Mouse (Mus musculus) neural tube, embryonic 12.5 days (tissue): ENCODE data around the gene Snapc5. TPM values are rescaled to one million over a fixed set of nuclear protein-coding genes. Genes with fewer than 3 reads are reported as not detected.

Experiments used
- ATAC-seq: fragments of 200-750 bp; cut with Nextera tagmentation; 2 replicates; pipeline ENCODE4 v1.8.0; 2017; ENCODE audit warnings: low read depth, mild to moderate bottlenecking, moderate TSS enrichment, moderate library complexity; ENCODE audit not compliant: low FRiP score
- H3K27ac ChIP-seq: fragments of 300-500 bp; sonication (generic); 2 replicates; pipeline ENCODE4 v1.5.1; 2016
- H3K27me3 ChIP-seq: fragments of 300-500 bp; sonication (generic); replicated peaks from 2 replicates; pipeline ENCODE4 v1.6.1; 2016; ENCODE audit warnings: mild to moderate bottlenecking
- H3K36me3 ChIP-seq: fragments of 300-500 bp; sonication (generic); 2 replicates; pipeline ENCODE4 v1.6.1; 2016; ENCODE audit warnings: mild to moderate bottlenecking
- H3K4me1 ChIP-seq: fragments of 300-500 bp; sonication (generic); 2 replicates; pipeline ENCODE4 v1.6.1; 2016
- H3K4me2 ChIP-seq: fragments of 300-500 bp; sonication (generic); replicated peaks from 2 replicates; pipeline ENCODE4 v1.6.1; 2016; ENCODE audit warnings: mild to moderate bottlenecking
- H3K4me3 ChIP-seq: fragments of 300-500 bp; sonication (generic); 2 replicates; pipeline ENCODE4 v1.5.1; 2016
- H3K9ac ChIP-seq: fragments of 300-500 bp; sonication (generic); 2 replicates; pipeline ENCODE4 v1.6.1; 2016; ENCODE audit warnings: mild to moderate bottlenecking
- H3K9me3 ChIP-seq: fragments of 300-500 bp; sonication (generic); 2 replicates; pipeline ENCODE4 v1.6.1; 2016; ENCODE audit warnings: mild to moderate bottlenecking
- WGBS: fragments of 180-500 bp; shearing (Covaris S2); methylation state at CpG from one replicate; pipeline ENCODE4 v1.1.7; 2016; 5-methylcytosine and 5-hydroxymethylcytosine counted together
- microRNA-seq: library from miRNA; unstranded; fragments of <30 nt; microRNA quantifications from one replicate; pipeline ENCODE4, GENCODE M21; 2017
- polyA plus RNA-seq: library from polyadenylated mRNA; unstranded; fragments of >200 nt; fragmentation: Nextera tagmentation; extraction: Ambion mirVana; gene quantifications from 2 replicates; pipeline ENCODE4 v1.2.1, GENCODE M21; 2016

Gene Snapc5
- polyA plus RNA-seq, 1 experiment from 2014 or later: 35.0 TPM

DNA sequence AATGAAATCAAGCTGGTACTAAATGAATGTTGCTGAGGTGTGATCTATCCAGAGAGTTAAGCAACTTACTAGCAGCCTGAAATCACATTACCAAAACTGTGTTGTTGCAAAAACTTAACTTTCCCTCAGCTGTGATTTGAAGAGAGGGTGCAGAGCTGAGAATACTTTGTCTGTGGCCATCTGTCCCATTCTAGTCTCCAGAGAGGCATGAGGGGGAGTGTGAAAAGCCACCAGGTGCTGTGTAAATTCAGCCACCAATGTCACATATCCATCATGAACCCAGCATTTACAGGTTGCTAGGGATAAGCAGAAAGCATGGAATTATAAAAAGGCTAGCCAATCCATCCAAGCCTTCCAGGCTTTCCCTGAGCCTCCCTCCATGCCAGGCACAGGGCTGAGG, 49.9 kb downstream of the Snapc5 start:
- Histone ChIP-seq H3K9ac (no peak overlapping the region), H3K27me3 (no peaks in the 10 kb centered on the region), H3K4me2 (no peak overlapping the region), H3K27ac (no peak overlapping the region), H3K36me3 (no peaks in the 10 kb centered on the region), H3K4me3 (no peak overlapping the region), H3K9me3 (no peaks in the 10 kb centered on the region), H3K4me1 (peaks cover 29% of the 10 kb centered on the region)
- ATAC-seq: no peak

DNA sequence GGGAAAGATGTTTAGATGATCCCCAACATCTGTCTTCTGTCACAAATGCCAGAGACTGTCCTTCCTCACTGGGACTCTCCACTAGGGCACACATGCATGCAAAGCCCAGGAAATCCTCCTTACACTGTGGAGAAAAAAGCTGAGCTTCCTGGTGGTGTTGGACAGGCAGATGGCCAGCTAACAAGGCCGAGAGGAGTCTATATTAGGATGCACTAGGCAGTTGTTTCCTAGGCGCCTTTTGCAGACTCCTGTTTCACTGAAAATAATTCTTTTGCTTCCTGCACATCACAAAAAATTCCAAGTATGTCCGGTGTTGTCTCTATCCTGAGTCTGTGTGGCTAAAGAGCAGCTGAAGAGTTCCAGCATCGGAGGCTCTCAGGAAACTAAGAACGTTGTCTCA, 52.1 kb downstream of the Snapc5 start:
- no peak overlapping the region for H3K27ac ChIP-seq
- ATAC-seq: no peak
- H3K4me2 ChIP-seq: no peak overlapping the region
- no peak overlapping the region for H3K4me3 ChIP-seq
- 83% methylated on average over 5 of the region's 5 CpGs for WGBS
- no peaks in the 10 kb centered on the region for H3K36me3 ChIP-seq
- no peaks in the 10 kb centered on the region for H3K27me3 ChIP-seq
- no peaks in the 10 kb centered on the region for H3K9me3 ChIP-seq
- H3K9ac ChIP-seq: no peak overlapping the region
- peaks cover 37% of the 10 kb centered on the region for H3K4me1 ChIP-seq

DNA sequence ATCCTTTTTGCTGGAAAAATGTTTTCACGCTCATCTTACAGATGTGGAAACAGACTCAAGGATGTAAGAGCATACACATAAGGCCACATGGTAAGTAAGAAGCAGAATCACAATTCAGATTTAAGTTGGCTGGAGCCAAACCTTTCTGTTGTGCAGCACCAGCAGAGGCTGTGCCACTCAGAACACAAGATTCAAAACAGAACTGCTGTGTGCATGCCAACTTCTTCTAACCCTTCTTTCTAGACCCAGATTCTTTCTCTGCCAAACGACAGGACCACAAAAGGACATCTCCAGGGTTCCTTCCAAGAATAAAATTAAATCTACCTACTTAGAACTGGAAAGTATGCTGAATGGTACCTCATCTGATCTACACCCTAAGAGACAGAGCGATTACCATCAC, 52.6 kb downstream of the Snapc5 start:
- no peak overlapping the region for H3K27ac ChIP-seq
- 84% methylated on average over 3 of the region's 3 CpGs for WGBS
- H3K27me3 ChIP-seq: no peaks in the 10 kb centered on the region
- H3K9me3 ChIP-seq: no peaks in the 10 kb centered on the region
- ATAC-seq: no peak
- no peak overlapping the region for H3K4me3 ChIP-seq
- H3K36me3 ChIP-seq: no peaks in the 10 kb centered on the region
- H3K9ac ChIP-seq: no peak overlapping the region
- peaks cover 37% of the 10 kb centered on the region for H3K4me1 ChIP-seq
- H3K4me2 ChIP-seq: no peak overlapping the region

DNA sequence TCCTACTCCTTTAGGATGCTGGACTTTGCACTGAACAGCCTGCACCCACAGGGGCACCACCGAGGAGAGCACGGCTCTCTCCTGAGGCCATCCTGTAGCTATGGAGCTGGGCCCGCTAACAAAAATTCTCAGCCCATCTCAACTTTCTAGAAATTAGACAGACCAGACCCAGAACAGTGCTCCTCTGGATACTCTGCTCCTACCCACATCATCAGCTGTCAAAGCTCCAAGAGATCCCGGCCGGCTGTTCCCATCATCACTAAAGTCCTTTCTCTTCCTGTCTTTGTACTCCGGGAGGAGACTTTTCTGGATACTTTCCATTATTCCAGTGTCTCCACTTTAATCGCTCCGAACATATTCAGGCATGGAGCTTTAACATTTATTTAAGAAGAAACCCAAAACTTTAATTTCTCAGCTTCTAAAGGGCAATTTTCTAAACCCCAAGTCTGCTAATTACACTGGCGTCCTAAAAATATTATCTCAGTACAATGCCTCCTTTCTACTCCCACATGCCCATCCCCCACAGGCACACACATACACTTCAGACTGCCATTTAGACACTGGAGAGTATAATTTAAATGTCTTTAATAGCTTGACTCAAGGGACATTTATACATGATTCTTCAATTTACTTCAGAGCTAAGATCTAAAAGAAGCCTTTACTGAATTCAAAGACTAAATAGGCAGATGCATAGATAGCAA, 53.3 kb downstream of the Snapc5 start:
- no peaks in the 10 kb centered on the region for H3K36me3 ChIP-seq
- no peaks in the 10 kb centered on the region for H3K27me3 ChIP-seq
- H3K9ac ChIP-seq: no peak overlapping the region
- no peak overlapping the region for H3K4me2 ChIP-seq
- no peak overlapping the region for H3K4me3 ChIP-seq
- no peak overlapping the region for H3K27ac ChIP-seq
- ATAC-seq: no peak
- peaks cover 37% of the 10 kb centered on the region for H3K4me1 ChIP-seq
- H3K9me3 ChIP-seq: no peaks in the 10 kb centered on the region
- 55% methylated on average over 9 of the region's 9 CpGs for WGBS

Small RNA genes within 50 kb of the gene (microRNA-seq; reads per million reads assigned to microRNA genes)
- not detected for gene Gm24106

Other genes starting within 250 kb of the Snapc5 start
- gene Smad6, start 157.2 kb upstream of the Snapc5 start, polyA plus RNA-seq: 11.0 and 11.1 TPM in 2 replicates
- gene Lctl, start 62.1 kb upstream of the Snapc5 start, polyA plus RNA-seq: not detected in 2 replicates
- gene Zwilch, start 6.2 kb upstream of the Snapc5 start, polyA plus RNA-seq: 18.3 and 18.9 TPM in 2 replicates
- 801 and 813 TPM in 2 replicates for gene Rpl4, start 5.9 kb upstream of the Snapc5 start, polyA plus RNA-seq
- gene Uchl4, start 55.9 kb downstream of the Snapc5 start, polyA plus RNA-seq: 2.9 and 3.0 TPM in 2 replicates
- 64.1 and 67.4 TPM in 2 replicates for gene Map2k1, start 74.4 kb downstream of the Snapc5 start, polyA plus RNA-seq
- gene Tipin, start 102.3 kb downstream of the Snapc5 start, polyA plus RNA-seq: 154 and 159 TPM in 2 replicates
- gene Dis3l, start 162.0 kb downstream of the Snapc5 start, polyA plus RNA-seq: 21.4 and 21.9 TPM in 2 replicates
- 10.8 and 12.5 TPM in 2 replicates for gene Megf11, start 206.4 kb downstream of the Snapc5 start, polyA plus RNA-seq